Mouse (Mus musculus) heart, embryonic 13.5 days (tissue): ENCODE measurements around the gene Fbln2. TPM values are rescaled to one million over a fixed set of nuclear protein-coding genes. Genes with fewer than 3 reads are reported as not detected.

Experiments
- ATAC-seq: fragments of 200-750 bp; cut with Nextera tagmentation; 2 replicates; pipeline ENCODE4 v1.8.0; 2017; ENCODE audit warnings: moderate TSS enrichment; ENCODE audit not compliant: insufficient number of reproducible peaks, low FRiP score, low TSS enrichment; ENCODE audit errors: extremely low read depth
- H3K27ac ChIP-seq: fragments of 300-500 bp; sonication (generic); replicated peaks from 2 replicates; pipeline ENCODE4 v1.5.1; 2015; ENCODE audit warnings: moderate library complexity, mild to moderate bottlenecking, inconsistent platforms
- H3K27me3 ChIP-seq: fragments of 300-500 bp; sonication (generic); replicated peaks from 2 replicates; pipeline ENCODE4 v1.6.1; 2015; ENCODE audit warnings: mild to moderate bottlenecking, inconsistent platforms
- H3K36me3 ChIP-seq: fragments of 300-500 bp; sonication (generic); 2 replicates; pipeline ENCODE4 v1.6.1; 2015; ENCODE audit warnings: mild to moderate bottlenecking, inconsistent platforms
- H3K4me1 ChIP-seq: fragments of 300-500 bp; sonication (generic); 2 replicates; pipeline ENCODE4 v1.6.1; 2015; ENCODE audit warnings: inconsistent platforms
- H3K4me2 ChIP-seq: fragments of 300-500 bp; sonication (generic); 2 replicates; pipeline ENCODE4 v1.6.1; 2015; ENCODE audit warnings: inconsistent platforms, mild to moderate bottlenecking, moderate library complexity
- H3K4me3 ChIP-seq: fragments of 300-500 bp; sonication (generic); 2 replicates; pipeline ENCODE4 v1.5.1; 2015; ENCODE audit warnings: moderate library complexity, mild to moderate bottlenecking, inconsistent platforms
- H3K9ac ChIP-seq: fragments of 300-500 bp; sonication (generic); 2 replicates; pipeline ENCODE4 v1.6.1; 2015; ENCODE audit warnings: inconsistent platforms, mild to moderate bottlenecking, moderate library complexity
- H3K9me3 ChIP-seq: fragments of 300-500 bp; sonication (generic); 2 replicates; pipeline ENCODE4 v1.6.1; 2016; ENCODE audit warnings: inconsistent platforms
- WGBS: fragments of 180-500 bp; shearing (Covaris S2); methylation state at CpG from one replicate; pipeline ENCODE4 v1.1.7; 2015; ENCODE audit warnings: mixed read lengths; 5-methylcytosine and 5-hydroxymethylcytosine counted together
- polyA plus RNA-seq: library from polyadenylated mRNA; unstranded; fragments of >200 nt; fragmentation: Nextera tagmentation; extraction: Ambion mirVana; gene quantifications from 2 replicates; pipeline ENCODE4 v1.2.1, GENCODE M21; 2015

Gene Fbln2
- polyA plus RNA-seq, 1 experiment from 2014 or later = 181 TPM

DNA sequence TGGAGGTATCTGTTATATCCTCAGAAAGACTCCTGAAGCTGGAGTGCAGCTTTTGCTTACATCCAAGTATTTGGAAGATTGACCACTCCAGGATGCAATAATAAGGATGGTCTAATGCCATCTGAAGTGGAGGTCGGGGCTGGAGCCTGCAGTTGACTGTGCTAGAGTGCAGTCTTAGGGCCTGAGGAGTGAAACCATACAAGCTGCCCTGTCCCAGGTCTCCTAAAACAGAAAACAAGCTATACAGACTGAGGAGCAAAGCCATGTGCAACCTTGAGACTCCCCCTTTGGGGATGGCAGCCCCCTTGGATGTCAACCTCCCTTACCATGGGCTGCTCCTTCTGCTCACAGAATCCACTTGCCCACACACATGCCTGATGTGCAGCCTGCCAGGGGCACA is 76.7 kb downstream of the Fbln2 start:
- H3K4me1 ChIP-seq = peaks cover 15% of the 10 kb centered on the region
- H3K4me3 ChIP-seq = no peak overlapping the region
- H3K27ac ChIP-seq = no peak overlapping the region
- H3K9ac ChIP-seq = no peak overlapping the region
- no peak overlapping the region for H3K4me2 ChIP-seq
- H3K9me3 ChIP-seq = no peaks in the 10 kb centered on the region
- 59% methylated on average over 1 of the region's 1 CpGs for WGBS
- peaks cover 100% of the 10 kb centered on the region for H3K27me3 ChIP-seq
- no peaks in the 10 kb centered on the region for H3K36me3 ChIP-seq
- ATAC-seq = no peak

DNA sequence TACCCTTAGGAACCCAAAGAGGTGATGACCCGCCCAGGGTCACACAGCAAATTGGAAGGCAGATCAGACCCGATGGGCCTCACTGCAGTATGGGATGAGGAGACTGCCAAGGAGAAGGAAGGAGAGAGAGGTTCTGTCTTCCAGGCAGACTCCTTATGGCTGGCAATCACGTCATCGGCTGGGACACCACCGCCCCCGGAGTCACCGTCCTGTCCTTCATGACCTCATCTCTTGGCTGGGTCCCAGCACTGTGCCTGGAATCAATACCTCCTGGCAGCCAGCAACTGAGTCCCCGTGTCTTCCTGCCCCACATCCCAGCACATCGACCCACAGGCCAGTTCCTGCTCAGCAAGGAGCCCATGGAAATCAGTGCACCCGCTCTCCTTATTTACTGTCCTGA is 78.7 kb downstream of the Fbln2 start:
- Histone ChIP-seq H3K4me1 (0 out of 2 replicates have a peak, but pooled peaks cover 3% of the 10 kb centered on the region), H3K4me3 (no peak overlapping the region), H3K27me3 (peaks cover 98% of the 10 kb centered on the region), H3K9ac (no peak overlapping the region), H3K27ac (no peak overlapping the region), H3K36me3 (no peaks in the 10 kb centered on the region), H3K9me3 (no peaks in the 10 kb centered on the region), H3K4me2 (no peak overlapping the region)
- 51% methylated on average over 10 of the region's 10 CpGs for WGBS
- no peak for ATAC-seq

- WGBS = 65% methylated on average over 4 of the region's 4 CpGs
- H3K27me3 ChIP-seq = peaks cover 98% of the 10 kb centered on the region
Observed at GRCm38 (mm10) chr6:91295431-91295830, 83.2 kb downstream of the Fbln2 start.

DNA sequence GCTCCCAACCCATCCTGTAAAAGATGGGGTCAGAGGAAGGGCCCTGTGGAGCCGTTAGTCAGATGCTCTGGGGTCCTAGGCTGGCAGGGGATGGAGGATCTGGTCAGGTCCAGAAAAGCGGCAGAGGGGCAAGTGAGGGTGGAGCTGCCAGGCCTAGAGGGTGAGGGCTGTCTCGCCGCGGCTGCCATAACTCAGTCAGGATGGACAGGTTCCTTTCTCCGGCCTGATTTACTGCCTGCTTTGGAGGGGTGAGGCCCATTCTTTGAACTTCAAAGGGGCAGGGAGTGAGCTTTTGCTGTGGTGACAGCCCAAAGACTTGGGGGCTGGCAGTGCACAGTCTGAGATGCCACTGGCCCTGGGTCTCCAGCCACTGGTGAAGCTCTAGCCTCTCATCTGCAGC is 86.6 kb downstream of the Fbln2 start:
- Histone ChIP-seq H3K27me3 (peaks cover 98% of the 10 kb centered on the region), H3K9me3 (no peaks in the 10 kb centered on the region), H3K4me2 (no peak overlapping the region), H3K27ac (no peak overlapping the region), H3K4me1 (peaks cover 18% of the 10 kb centered on the region), H3K36me3 (no peaks in the 10 kb centered on the region), H3K9ac (no peak overlapping the region), H3K4me3 (no peak overlapping the region)
- WGBS = 52% methylated on average over 6 of the region's 6 CpGs
- no peak for ATAC-seq

More at GRCm38 (mm10) chr6:91295431-91295830, 83.2 kb downstream of the Fbln2 start:
- Histone ChIP-seq H3K9me3 (no peaks in the 10 kb centered on the region), H3K4me1 (peaks cover 8% of the 10 kb centered on the region; the same call in 1 of the 2 replicates), H3K36me3 (no peaks in the 10 kb centered on the region), H3K4me3 (no peak overlapping the region), H3K9ac (no peak overlapping the region), H3K4me2 (no peak overlapping the region), H3K27ac (no peak overlapping the region)
- ATAC-seq = no peak

GRCm38 (mm10) chr6:91300079-91300478 is 87.8 kb downstream of the Fbln2 start:
- WGBS = 45% methylated on average over 3 of the region's 3 CpGs
- Histone ChIP-seq H3K4me2 (no peak overlapping the region), H3K27me3 (peaks cover 85% of the 10 kb centered on the region), H3K9ac (no peak overlapping the region), H3K36me3 (no peaks in the 10 kb centered on the region), H3K4me3 (no peak overlapping the region), H3K4me1 (peaks cover 25% of the 10 kb centered on the region), H3K27ac (no peak overlapping the region), H3K9me3 (no peaks in the 10 kb centered on the region)
- no peak for ATAC-seq

GRCm38 (mm10) chr6:91301839-91302238 is 89.6 kb downstream of the Fbln2 start:
- Histone ChIP-seq H3K9me3 (no peaks in the 10 kb centered on the region), H3K4me3 (no peak overlapping the region), H3K27me3 (peaks cover 80% of the 10 kb centered on the region), H3K9ac (no peak overlapping the region), H3K4me2 (no peak overlapping the region), H3K4me1 (peaks cover 25% of the 10 kb centered on the region), H3K36me3 (no peaks in the 10 kb centered on the region), H3K27ac (no peak overlapping the region)
- 42% methylated on average over 1 of the region's 1 CpGs for WGBS
- no peak for ATAC-seq

GRCm38 (mm10) chr6:91302337-91302736 is 90.1 kb downstream of the Fbln2 start:
- Histone ChIP-seq H3K9me3 (no peaks in the 10 kb centered on the region), H3K27ac (no peak overlapping the region), H3K4me3 (no peak overlapping the region), H3K36me3 (no peaks in the 10 kb centered on the region), H3K27me3 (peaks cover 80% of the 10 kb centered on the region), H3K9ac (no peak overlapping the region), H3K4me1 (peaks cover 25% of the 10 kb centered on the region), H3K4me2 (no peak overlapping the region)
- ATAC-seq = no peak
- WGBS = 77% methylated on average over 3 of the region's 3 CpGs

GRCm38 (mm10) chr6:91304172-91304571 is 91.9 kb downstream of the Fbln2 start:
- Histone ChIP-seq H3K27ac (no peak overlapping the region), H3K4me3 (no peak overlapping the region), H3K4me2 (no peak overlapping the region), H3K9me3 (no peaks in the 10 kb centered on the region), H3K36me3 (no peaks in the 10 kb centered on the region), H3K9ac (no peak overlapping the region), H3K27me3 (peaks cover 77% of the 10 kb centered on the region), H3K4me1 (peaks cover 29% of the 10 kb centered on the region)
- 18% methylated on average over 4 of the region's 4 CpGs for WGBS
- ATAC-seq = no peak

GRCm38 (mm10) chr6:91307972-91308371 is 95.7 kb downstream of the Fbln2 start:
- peaks cover 20% of the 10 kb centered on the region for H3K4me1 ChIP-seq
- no peak overlapping the region for H3K4me3 ChIP-seq
- H3K4me2 ChIP-seq = no peak overlapping the region
- H3K27me3 ChIP-seq = peaks cover 56% of the 10 kb centered on the region
- H3K27ac ChIP-seq = no peak overlapping the region
- 58% methylated on average over 1 of the region's 1 CpGs for WGBS
- no peaks in the 10 kb centered on the region for H3K9me3 ChIP-seq
- H3K36me3 ChIP-seq = no peaks in the 10 kb centered on the region
- H3K9ac ChIP-seq = no peak overlapping the region
- ATAC-seq = no peak

DNA sequence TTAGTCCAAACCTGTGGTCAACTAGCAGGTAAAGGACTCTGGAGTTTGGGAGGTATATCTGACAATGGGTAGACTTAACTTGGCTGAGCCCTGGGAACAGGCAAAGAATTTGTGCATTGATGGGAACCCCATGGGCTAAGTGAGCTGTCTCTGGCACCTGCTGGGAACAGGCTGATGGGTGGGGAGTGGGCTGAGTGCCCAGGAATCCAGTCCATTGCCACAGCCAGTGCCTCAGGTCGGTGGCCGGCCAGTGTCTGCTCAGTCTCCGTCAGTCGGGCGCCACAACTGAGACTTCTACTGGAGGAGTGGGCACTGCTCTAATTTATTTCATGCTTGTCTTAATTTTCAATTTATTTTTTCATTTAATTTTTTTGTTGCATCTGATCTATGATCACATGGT is 98.9 kb downstream of the Fbln2 start:
- 80% methylated on average over 5 of the region's 5 CpGs for WGBS
- no peak overlapping the region for H3K27ac ChIP-seq
- no peak overlapping the region for H3K4me2 ChIP-seq
- 0 out of 2 replicates have a peak, but pooled peaks cover 5% of the 10 kb centered on the region for H3K4me1 ChIP-seq
- no peaks in the 10 kb centered on the region for H3K36me3 ChIP-seq
- no peak for ATAC-seq
- peaks cover 42% of the 10 kb centered on the region for H3K27me3 ChIP-seq
- no peak overlapping the region for H3K9ac ChIP-seq
- no peak overlapping the region for H3K4me3 ChIP-seq
- peaks cover 5% of the 10 kb centered on the region for H3K9me3 ChIP-seq

DNA sequence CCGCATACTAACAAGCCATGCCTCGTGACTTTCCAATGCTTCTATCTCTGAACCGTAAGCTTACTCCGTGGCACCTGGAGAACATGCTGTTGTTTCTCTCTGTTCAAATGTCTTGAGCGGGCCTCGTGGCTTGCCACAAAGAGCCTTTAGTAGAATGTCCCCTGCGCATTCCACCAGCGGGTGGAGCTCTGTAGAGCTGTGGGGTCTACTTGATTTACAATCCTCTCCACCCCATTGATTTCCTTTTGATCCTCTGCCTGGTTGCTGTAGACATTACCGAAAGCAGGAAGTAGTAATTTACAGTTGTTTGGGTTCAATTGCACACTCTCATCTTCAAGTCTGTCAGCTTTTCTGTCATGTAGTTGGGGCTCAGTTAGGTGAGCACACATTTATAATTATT is 100.2 kb downstream of the Fbln2 start:
- H3K27me3 ChIP-seq = peaks cover 30% of the 10 kb centered on the region
- H3K9ac ChIP-seq = no peak overlapping the region
- H3K9me3 ChIP-seq = peaks cover 9% of the 10 kb centered on the region
- no peak overlapping the region for H3K4me2 ChIP-seq
- no peak overlapping the region for H3K4me3 ChIP-seq
- H3K27ac ChIP-seq = no peak overlapping the region
- 0 out of 2 replicates have a peak, but pooled peaks cover 5% of the 10 kb centered on the region for H3K4me1 ChIP-seq
- ATAC-seq = no peak
- WGBS = 64% methylated on average over 9 of the region's 9 CpGs
- H3K36me3 ChIP-seq = no peaks in the 10 kb centered on the region
